Mouse (Mus musculus): ENCODE results near the gene Usf3. TPM values are rescaled to one million over a fixed set of nuclear protein-coding genes. Genes with fewer than 3 reads are reported as not detected.
A peak's percentile ranks its signal among the peaks of the same experiment; 100 is the strongest.

Usf3 gene
- polyA plus RNA-seq, 1 experiment from 2014 or later = 1.2 TPM

DNA sequence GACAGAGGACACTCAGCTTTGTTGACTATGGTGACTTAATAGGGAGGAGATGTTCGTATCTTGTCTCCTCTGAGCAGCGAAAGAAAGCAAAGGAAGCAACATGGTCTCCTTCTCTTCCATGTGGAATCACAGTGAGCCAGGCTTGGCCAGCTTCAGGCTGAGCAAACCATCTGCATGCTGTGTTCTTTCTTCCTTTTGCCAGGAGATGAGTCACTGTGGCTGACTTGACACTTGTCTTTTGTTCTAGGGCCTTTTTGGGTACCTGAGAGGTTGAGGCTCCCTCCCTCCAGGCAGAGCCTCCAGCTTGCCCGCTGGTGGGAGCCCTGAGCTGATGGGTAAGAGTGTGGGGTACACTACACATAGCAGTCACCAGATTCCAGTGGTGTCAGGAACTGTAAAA lies 64.8 kb downstream of the Usf3 start:
- no peak overlapping the region for H3K4me3 ChIP-seq (replicated peaks)
- no peak overlapping the region for H3K27ac ChIP-seq (replicated peaks)
- no peaks in the 10 kb centered on the region for H3K4me1 ChIP-seq (replicated peaks)
- WGBS (ENCODE audit: insufficient replicate concordance) = 55% methylated on average over 3 of the region's 3 CpGs
- no peaks in the 10 kb centered on the region for H3K27me3 ChIP-seq
- no peak overlapping the region for H3K4me2 ChIP-seq
- no peak for ATAC-seq (ENCODE audit: insufficient read depth)
- H3K9ac ChIP-seq = no peak overlapping the region
- H3K9me3 ChIP-seq (replicated peaks) = no peaks in the 10 kb centered on the region
- no peaks in the 10 kb centered on the region for H3K36me3 ChIP-seq (replicated peaks)

DNA sequence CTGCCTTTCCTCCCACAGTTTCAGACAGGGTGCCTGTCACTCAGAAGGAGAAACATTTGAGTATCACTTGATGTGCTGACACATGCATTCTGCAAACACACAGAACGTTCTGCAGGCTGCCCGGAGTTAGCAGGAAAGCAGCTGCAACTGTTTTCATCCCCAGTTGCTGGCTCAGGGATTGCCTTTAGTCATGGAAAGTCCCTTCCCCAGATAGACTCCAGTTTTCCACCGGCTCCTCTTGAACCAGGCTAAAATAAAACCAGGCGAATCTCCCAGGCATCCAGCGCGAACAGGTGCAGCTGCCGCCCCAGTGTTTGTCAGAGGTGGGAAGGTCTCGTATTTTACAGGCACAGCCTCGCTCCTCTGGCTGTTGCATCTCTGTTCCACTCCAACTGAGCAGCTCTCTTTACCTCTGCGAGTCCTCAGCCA lies 65.8 kb downstream of the Usf3 start:
- 58% methylated on average over 10 of the region's 10 CpGs for WGBS (ENCODE audit: insufficient replicate concordance)

DNA sequence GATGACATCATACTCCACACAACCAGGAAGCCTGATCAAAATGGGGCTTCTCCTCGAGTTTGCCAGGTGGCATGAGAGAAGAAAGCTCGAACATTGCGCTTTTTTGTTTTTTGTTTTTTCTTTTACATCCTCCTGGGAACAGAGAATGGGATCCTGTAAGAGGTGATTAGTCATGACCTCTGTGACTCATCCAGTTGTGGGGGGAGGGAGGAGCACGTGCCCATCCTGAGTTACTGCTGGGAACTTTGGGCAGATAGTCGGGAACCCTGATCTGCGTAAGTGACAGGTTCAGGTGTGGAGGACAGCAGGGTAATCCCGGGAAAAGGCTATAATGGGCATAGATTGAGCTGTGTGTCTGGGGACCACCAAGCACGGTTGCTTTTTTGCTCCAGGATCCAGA lies 67.4 kb downstream of the Usf3 start:
- WGBS (ENCODE audit: insufficient replicate concordance) = 49% methylated on average over 8 of the region's 8 CpGs
- Histone ChIP-seq H3K27me3 (no peaks in the 10 kb centered on the region), H3K36me3 (replicated peaks) (no peaks in the 10 kb centered on the region), H3K4me3 (replicated peaks) (no peak overlapping the region), H3K9ac (no peak overlapping the region), H3K4me1 (replicated peaks) (no peaks in the 10 kb centered on the region), H3K9me3 (replicated peaks) (no peaks in the 10 kb centered on the region), H3K27ac (replicated peaks) (no peak overlapping the region), H3K4me2 (no peak overlapping the region)
- ATAC-seq (ENCODE audit: insufficient read depth) = no peak

More for the DNA sequence above, 65.8 kb downstream of the Usf3 start:
- H3K4me1 ChIP-seq (replicated peaks) = no peaks in the 10 kb centered on the region
- no peak overlapping the region for H3K4me2 ChIP-seq
- H3K9me3 ChIP-seq (replicated peaks) = no peaks in the 10 kb centered on the region
- no peaks in the 10 kb centered on the region for H3K27me3 ChIP-seq
- H3K9ac ChIP-seq = no peak overlapping the region
- H3K4me3 ChIP-seq (replicated peaks) = no peak overlapping the region
- no peak for ATAC-seq (ENCODE audit: insufficient read depth)
- no peak overlapping the region for H3K27ac ChIP-seq (replicated peaks)
- H3K36me3 ChIP-seq (replicated peaks) = no peaks in the 10 kb centered on the region

DNA sequence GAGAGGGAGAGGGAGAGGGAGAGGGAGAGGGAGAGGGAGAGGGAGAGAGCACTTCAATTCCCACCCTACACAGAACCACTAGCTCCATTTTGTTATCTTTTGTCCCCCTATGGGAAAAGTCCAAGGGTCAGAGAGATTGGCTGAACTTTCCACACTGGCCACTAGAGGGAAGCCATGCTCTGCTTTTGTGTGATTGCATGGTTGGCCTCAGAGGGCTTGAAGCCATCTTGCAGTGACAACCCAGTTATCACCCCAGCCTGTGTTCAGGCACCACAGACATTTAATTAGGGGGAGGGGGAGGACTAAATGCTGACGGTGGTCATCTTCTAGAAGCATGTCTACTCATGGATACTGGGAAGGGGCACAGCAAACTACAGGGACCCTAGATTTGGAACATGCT lies 69.6 kb downstream of the Usf3 start:
- Histone ChIP-seq H3K9me3 (replicated peaks) (no peaks in the 10 kb centered on the region), H3K27ac (replicated peaks) (no peak overlapping the region), H3K4me1 (replicated peaks) (no peaks in the 10 kb centered on the region), H3K4me2 (no peak overlapping the region), H3K4me3 (replicated peaks) (no peak overlapping the region), H3K36me3 (replicated peaks) (no peaks in the 10 kb centered on the region), H3K27me3 (no peaks in the 10 kb centered on the region), H3K9ac (no peak overlapping the region)
- WGBS (ENCODE audit: insufficient replicate concordance) = 0% methylated on average over 1 of the region's 1 CpGs
- no peak; the same call in 1 of the 2 replicates for ATAC-seq (ENCODE audit: insufficient read depth)

DNA sequence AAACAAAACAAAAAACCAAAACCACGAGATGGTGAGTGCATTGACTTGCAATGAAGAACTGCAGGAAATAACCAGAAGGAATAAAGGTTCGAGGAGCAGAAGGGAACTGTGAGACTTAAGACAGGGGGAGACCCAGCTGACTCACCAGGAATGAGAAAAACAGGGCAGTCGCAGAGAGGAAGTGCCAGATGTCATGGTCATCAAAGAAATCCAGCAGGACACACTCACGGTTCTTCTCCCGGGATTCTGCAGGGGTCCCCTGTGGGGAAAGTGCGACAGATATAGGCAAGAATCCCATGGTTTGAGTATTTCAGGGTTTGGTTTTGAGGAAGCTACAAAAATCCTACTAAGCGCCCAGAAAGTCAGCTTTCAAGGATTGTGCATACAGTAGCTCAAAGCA lies 70.3 kb downstream of the Usf3 start:
- H3K4me2 ChIP-seq = no peak overlapping the region
- H3K4me3 ChIP-seq (replicated peaks) = no peak overlapping the region
- no peak for ATAC-seq (ENCODE audit: insufficient read depth)
- no peak overlapping the region for H3K9ac ChIP-seq
- H3K27me3 ChIP-seq = no peaks in the 10 kb centered on the region
- 37% methylated on average over 7 of the region's 7 CpGs for WGBS (ENCODE audit: insufficient replicate concordance)
- no peaks in the 10 kb centered on the region for H3K36me3 ChIP-seq (replicated peaks)
- no peaks in the 10 kb centered on the region for H3K4me1 ChIP-seq (replicated peaks)
- H3K27ac ChIP-seq (replicated peaks) = no peak overlapping the region
- H3K9me3 ChIP-seq (replicated peaks) = no peaks in the 10 kb centered on the region

- no peaks in the 10 kb centered on the region for H3K4me1 ChIP-seq (replicated peaks)
- no peak overlapping the region for H3K4me3 ChIP-seq (replicated peaks)
- no peaks in the 10 kb centered on the region for H3K9me3 ChIP-seq (replicated peaks)
- no peaks in the 10 kb centered on the region for H3K27me3 ChIP-seq
- no peak overlapping the region for H3K9ac ChIP-seq
- H3K4me2 ChIP-seq = no peak overlapping the region
- H3K36me3 ChIP-seq (replicated peaks) = no peaks in the 10 kb centered on the region
- no peak overlapping the region for H3K27ac ChIP-seq (replicated peaks)
- WGBS (ENCODE audit: insufficient replicate concordance) = 70% methylated on average over 10 of the region's 10 CpGs
- ATAC-seq (ENCODE audit: insufficient read depth) = no peak
Observed at GRCm38 (mm10) chr16:44249985-44250384, 76.9 kb downstream of the Usf3 start.

DNA sequence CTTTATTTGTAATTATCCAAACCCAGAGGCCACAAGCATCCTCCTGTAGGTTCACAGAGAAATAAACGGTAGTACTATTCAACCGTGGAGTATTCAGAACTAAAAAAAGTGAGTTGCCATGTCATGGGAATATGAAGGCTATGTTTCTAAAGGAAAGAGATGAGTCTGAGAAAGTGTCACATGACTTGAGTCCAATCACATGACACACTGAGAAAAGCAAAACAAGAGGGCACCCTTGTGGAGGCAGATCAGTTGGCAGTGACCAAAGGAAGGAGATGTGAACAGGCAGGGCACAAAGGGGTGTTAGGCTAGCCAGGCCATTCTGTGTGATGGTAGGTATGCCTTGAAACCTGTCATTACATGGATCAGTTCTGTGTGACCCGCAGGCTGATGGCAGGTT lies 79.7 kb downstream of the Usf3 start:
- no peak for ATAC-seq (ENCODE audit: insufficient read depth)
- WGBS (ENCODE audit: insufficient replicate concordance) = 66% methylated on average over 3 of the region's 3 CpGs

GRCm38 (mm10) chr16:44253797-44254634 lies 81.0 kb downstream of the Usf3 start:
- Histone ChIP-seq H3K27me3 (no peaks in the 10 kb centered on the region), H3K9me3 (replicated peaks) (no peaks in the 10 kb centered on the region), H3K9ac (no peak overlapping the region), H3K4me3 (replicated peaks) (no peak overlapping the region), H3K27ac (replicated peaks) (no peak overlapping the region), H3K4me2 (no peak overlapping the region), H3K4me1 (replicated peaks) (no peaks in the 10 kb centered on the region), H3K36me3 (replicated peaks) (no peaks in the 10 kb centered on the region)
- WGBS (ENCODE audit: insufficient replicate concordance) = 52% methylated on average over 7 of the region's 7 CpGs
- ATAC-seq (ENCODE audit: insufficient read depth) = no peak

More for the DNA sequence above, 79.7 kb downstream of the Usf3 start:
- Histone ChIP-seq H3K4me3 (replicated peaks) (no peak overlapping the region), H3K36me3 (replicated peaks) (no peaks in the 10 kb centered on the region), H3K4me2 (no peak overlapping the region), H3K27me3 (no peaks in the 10 kb centered on the region), H3K4me1 (replicated peaks) (no peaks in the 10 kb centered on the region), H3K9me3 (replicated peaks) (no peaks in the 10 kb centered on the region), H3K9ac (no peak overlapping the region), H3K27ac (replicated peaks) (no peak overlapping the region)

DNA sequence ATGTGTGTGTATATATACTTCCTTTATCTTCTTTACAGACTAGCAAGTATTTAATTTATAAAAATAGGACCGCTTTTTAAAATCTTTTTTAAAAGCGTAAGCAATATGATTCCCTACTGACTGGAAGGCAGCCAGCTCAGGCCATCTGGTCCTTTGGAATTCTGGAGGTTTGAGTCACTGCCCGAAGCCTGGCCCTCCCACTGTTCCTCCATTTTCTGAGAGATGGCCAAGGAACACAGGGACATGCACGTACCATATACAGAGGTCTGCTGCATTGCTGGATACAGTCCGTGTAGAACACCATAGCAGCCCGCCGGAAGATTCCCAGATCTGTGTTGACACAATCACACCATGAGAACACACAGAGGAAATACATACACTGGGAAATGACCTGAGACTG lies 81.7 kb downstream of the Usf3 start:
- Histone ChIP-seq H3K4me3 (replicated peaks) (no peak overlapping the region), H3K27me3 (no peaks in the 10 kb centered on the region), H3K4me2 (no peak overlapping the region), H3K4me1 (replicated peaks) (no peaks in the 10 kb centered on the region), H3K9ac (no peak overlapping the region), H3K9me3 (replicated peaks) (no peaks in the 10 kb centered on the region), H3K27ac (replicated peaks) (no peak overlapping the region), H3K36me3 (replicated peaks) (no peaks in the 10 kb centered on the region)
- WGBS (ENCODE audit: insufficient replicate concordance) = 68% methylated on average over 7 of the region's 7 CpGs
- no peak for ATAC-seq (ENCODE audit: insufficient read depth)

DNA sequence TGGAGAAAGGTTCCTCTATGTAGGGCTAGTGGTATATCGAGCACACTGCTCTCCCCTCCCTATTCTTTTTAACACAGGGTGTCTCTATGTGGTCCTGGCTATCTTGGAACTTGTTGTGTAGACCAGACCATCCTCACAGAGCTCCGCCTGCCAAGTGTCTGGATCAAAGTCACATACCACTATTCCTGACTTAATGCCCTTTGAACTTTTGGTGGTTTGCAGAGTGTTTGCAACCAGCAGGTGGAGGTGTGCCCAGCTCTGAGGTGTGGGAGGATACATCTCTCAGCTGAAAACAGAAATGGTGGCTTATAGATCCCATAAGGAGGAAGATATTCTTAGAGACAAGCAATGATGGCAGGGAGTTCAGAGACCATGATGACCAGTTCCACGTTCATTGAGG lies 84.4 kb downstream of the Usf3 start:
- Histone ChIP-seq H3K27ac (replicated peaks) (no peak overlapping the region), H3K4me1 (replicated peaks) (no peaks in the 10 kb centered on the region), H3K4me3 (replicated peaks) (no peak overlapping the region), H3K9ac (no peak overlapping the region), H3K27me3 (no peaks in the 10 kb centered on the region; the same call in 1 of the 2 replicates), H3K36me3 (replicated peaks) (no peaks in the 10 kb centered on the region), H3K9me3 (replicated peaks) (no peaks in the 10 kb centered on the region), H3K4me2 (no peak overlapping the region)
- 57% methylated on average over 3 of the region's 3 CpGs for WGBS (ENCODE audit: insufficient replicate concordance)
- ATAC-seq (ENCODE audit: insufficient read depth) = no peak

- H3K4me1 ChIP-seq (replicated peaks) = peaks cover 24% of the 10 kb centered on the region
- no peaks in the 10 kb centered on the region; the same call in 1 of the 2 replicates for H3K27me3 ChIP-seq
- no peak overlapping the region for H3K9ac ChIP-seq
- H3K36me3 ChIP-seq (replicated peaks) = no peaks in the 10 kb centered on the region
- H3K4me2 ChIP-seq = no peak overlapping the region
- no peak for ATAC-seq (ENCODE audit: insufficient read depth)
- H3K27ac ChIP-seq (replicated peaks) = no peak overlapping the region
- WGBS (ENCODE audit: insufficient replicate concordance) = 57% methylated on average over 2 of the region's 2 CpGs
- H3K9me3 ChIP-seq (replicated peaks) = no peaks in the 10 kb centered on the region
- no peak overlapping the region for H3K4me3 ChIP-seq (replicated peaks)
Observed at GRCm38 (mm10) chr16:44264916-44265315, 91.9 kb downstream of the Usf3 start.

GRCm38 (mm10) chr16:44265562-44265961 lies 92.5 kb downstream of the Usf3 start:
- H3K27ac ChIP-seq (replicated peaks) = no peak overlapping the region
- 40% methylated on average over 6 of the region's 6 CpGs for WGBS (ENCODE audit: insufficient replicate concordance)
- no peak overlapping the region for H3K9ac ChIP-seq
- no peaks in the 10 kb centered on the region for H3K36me3 ChIP-seq (replicated peaks)
- H3K9me3 ChIP-seq (replicated peaks) = no peaks in the 10 kb centered on the region
- H3K4me1 ChIP-seq (replicated peaks) = peaks cover 24% of the 10 kb centered on the region
- no peaks in the 10 kb centered on the region; the same call in 1 of the 2 replicates for H3K27me3 ChIP-seq
- no peak overlapping the region for H3K4me3 ChIP-seq (replicated peaks)
- peak; percentile 85 for ATAC-seq (ENCODE audit: insufficient read depth)
- peak overlapping the region; percentile 36 for H3K4me2 ChIP-seq

Measured in liver, embryonic 15.5 days (tissue).